Mouse (Mus musculus): Measurements from ENCODE around the gene Sertad4.

Sertad4 gene

GRCm38 (mm10) chr1:192800338-192800737, 55.2 kb downstream of the Sertad4 start:
- no peak for DNase-seq

DNA sequence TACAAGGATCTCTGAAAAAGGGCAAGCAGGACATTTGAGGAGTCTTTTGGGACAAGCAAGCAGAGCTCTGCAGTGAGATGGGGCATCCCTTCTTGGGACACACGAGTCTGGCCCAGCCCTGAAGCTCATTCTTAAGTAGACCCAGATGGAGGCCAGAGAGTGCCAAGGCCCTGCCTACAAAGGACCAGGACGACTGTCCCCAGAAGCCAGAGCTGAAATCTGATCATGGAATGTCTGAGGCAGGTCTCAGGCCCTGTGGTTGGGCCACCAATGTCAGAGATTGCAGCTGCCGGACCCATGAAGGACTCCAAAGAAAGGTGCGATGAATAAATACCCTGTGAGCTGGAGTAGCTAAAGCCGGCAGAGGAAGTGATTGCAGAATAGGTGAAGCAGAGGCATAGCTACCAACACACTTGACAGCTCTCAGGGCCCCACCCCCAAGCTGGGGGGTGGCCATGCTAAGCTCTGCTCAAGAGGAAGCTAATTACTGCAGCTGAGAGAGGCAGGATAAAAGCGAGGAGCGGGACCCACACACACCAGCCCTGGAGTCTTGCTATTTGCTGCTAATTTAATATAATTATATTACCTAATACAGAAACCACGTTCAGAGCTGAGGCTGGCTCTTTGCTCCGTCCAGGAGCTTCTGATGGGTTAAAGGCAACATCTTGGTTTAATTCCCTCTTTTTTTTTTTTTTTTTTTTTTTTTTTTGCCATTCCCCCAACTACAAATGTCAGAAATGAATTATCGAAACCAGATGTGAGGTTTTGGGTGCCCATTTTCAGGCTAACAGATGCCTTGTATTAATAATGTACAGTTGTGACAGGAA, 56.2 kb downstream of the Sertad4 start:
- DNase-seq: no peak

- peak; percentile 66 to 73 for DNase-seq
These were observed 57.1 kb downstream of the Sertad4 start for GRCm38 (mm10) chr1:192798212-192799164.

DNA sequence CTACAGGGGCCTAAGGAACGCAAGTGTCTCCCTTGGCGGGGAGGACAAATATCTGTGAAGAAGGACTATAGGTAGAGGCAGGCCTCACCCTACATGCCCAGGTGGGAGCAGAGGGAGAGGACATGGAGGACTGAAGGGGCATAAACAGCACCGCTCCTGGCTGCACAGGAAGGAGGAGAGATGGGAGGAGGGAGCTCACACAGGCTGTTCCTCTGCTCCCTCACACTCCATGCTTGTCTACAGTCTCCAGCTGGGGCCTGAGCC, 58.6 kb downstream of the Sertad4 start:
- no peak for DNase-seq

DNA sequence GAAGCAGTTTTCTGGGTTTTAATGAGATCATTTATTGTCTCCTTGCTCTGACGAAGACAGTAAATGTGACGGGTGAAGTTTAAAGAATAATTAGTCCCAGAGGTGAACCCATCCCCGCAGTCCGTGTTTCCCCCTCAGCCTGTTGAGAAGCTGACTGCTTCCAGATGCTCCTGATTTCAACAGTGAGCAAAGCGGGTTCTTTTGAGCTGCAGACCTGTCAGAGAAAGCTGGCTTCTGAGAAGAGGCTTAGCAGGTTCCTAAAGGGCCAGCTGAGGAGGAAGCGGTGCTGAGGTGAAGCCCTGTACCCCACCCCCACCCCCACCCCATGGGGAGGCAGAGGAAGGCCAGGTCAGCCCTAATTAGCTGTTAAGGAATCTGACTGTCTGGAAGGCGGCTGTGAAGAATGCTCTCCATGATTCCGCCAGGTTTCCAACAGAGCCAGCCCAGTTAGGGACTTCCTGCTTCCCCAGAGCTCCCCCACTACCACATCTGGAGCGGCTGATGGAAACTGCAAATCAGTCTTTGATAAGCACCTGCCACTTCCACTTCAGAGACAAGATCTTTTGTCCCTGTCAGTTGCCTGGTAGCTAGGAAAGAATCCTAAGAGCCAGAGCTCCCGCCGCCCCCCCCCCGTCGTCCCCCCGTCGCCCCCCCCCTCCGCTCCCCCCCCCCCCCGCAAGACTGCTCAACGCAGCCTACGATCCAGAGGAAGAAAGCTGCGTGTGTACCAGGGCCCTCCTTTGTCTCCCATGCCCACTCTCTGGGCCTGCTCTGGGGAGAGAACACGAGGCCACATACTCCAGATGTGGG, 59.1 kb downstream of the Sertad4 start:
- no peak for DNase-seq

DNA sequence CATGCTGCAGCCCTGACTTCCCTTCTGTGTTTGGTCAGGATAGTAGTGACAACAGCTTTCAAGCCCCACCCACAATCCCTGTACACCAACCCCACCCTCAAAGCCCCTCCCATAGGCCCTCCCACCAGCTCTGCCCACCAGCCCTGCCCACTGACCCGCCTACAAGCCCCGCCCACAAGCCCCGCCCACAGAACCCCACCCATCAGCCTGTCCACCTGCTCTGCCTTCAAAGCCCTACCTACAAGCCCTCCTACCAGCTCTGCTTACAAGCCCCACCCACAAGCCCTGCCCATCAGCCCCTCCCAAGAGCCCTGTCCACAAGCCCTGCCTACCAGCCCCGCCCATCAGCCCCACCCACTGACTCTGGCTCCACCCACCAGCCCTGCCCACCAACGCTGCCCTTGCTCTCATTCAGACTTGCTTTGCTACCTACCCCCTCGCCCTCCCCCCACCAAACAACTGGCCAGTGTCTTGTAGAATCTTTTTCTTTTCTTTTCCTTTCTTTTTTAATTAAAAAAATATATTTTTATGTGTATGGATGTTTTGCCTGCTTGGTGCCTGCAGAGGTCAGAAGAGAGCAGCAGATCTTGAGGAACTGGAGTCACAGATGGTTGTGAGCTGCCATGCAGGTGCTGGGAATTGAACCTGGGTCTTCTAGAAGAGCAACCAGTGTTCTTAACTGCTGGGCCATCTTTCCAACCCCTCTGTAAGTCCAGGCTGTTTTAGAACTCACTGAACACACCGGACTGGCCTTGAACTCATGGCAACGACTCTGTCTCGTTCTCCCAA, 60.4 kb downstream of the Sertad4 start:
- no peak for DNase-seq

All from kidney, postnatal 25 days (tissue).